Mouse (Mus musculus) 416B (cell line): ENCODE results near the gene Prss42.
"Not testable (repeated sequence)": the region's sequence is repeated elsewhere in the genome, so short reads cannot be mapped to it uniquely, and the experiment has no call there.

Experiments used
- DNase-seq: peaks from one replicate; pipeline ENCODE4 v3.0.0; 2011; ENCODE audit warnings: low read depth

Prss42 gene

GRCm38 (mm10) chr9:110790462-110790861, 7.5 kb upstream of the Prss42 start:
- no peak for DNase-seq

DNA sequence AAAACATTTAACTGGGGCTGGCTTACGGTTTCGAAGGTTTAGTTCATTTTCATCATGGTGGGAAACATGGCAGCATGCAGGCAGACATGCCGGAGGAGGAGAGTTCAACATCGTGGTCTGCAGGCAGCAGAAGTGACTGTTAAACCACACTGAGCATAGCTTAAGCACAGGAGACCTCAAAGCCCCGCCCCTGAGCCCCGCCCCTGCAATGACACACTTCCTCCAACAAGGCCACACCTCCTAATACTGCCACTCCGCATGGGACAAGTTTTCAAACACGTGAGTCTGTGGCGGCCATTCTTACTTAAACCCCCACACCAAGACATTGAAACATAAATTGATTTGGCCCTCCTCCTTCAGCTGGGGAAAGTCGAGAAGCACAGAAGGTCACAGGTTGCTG, 953 bp upstream of the Prss42 start:
- DNase-seq = peak; percentile 72

GRCm38 (mm10) chr9:110800834-110801479, 3.0 kb downstream of the Prss42 start:
- no peak for DNase-seq

DNA sequence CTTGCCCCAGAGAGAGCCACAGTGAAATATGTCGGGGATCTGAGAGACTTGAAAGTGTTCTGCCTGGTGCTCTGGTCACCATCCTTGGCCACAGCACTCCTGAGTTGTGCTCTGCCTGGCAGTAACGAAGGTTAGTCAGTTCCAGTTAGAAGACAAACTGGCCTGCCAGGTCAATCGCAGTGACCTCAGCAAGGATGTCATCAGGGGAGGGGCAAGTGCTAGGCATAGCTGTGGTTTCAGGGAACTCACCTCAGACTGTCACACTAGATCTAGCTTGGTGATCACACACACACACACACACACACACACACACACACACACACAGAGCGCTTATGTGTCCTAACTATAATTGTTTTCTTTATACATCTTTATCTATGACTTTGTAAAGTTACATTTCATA, 5.3 kb downstream of the Prss42 start:
- DNase-seq = peak; percentile 49

- no peak for DNase-seq
These were observed 12.1 kb downstream of the Prss42 start for GRCm38 (mm10) chr9:110810051-110810450.

- no peak for DNase-seq
These were observed 15.8 kb downstream of the Prss42 start, which contains the start of gene Prss44 for GRCm38 (mm10) chr9:110813789-110814188. Gene Prss44 (plus strand): TSS chr9:110813994.

DNA sequence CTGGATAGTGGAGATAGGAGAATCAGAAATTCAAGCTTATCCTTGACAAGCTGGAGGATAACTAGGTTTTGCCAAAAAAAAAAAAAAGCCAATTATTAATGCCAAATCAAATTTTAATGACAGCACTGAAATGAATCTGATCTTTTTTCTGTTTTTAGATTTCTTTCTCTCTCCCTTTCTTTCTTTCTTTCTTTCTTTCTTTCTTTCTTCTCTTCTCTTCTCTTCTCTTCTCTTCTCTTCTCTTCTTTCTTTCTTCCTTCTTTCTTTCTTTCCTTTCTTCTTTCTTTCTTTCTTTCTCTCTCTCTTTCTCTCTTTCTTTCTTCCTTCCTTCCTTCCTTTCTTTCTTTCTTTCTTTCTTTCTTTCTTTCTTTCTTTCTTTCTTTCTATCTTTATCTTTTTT, 22.6 kb downstream of the Prss42 start:
- DNase-seq = not testable (repeated sequence)

- DNase-seq = no peak
These were observed 23.5 kb downstream of the Prss42 start for GRCm38 (mm10) chr9:110821436-110821835.

- DNase-seq = no peak
These were observed 27.5 kb downstream of the Prss42 start for GRCm38 (mm10) chr9:110825426-110825825.

- peak; percentile 12 for DNase-seq
These were observed 27.9 kb downstream of the Prss42 start for GRCm38 (mm10) chr9:110825832-110826231.

DNA sequence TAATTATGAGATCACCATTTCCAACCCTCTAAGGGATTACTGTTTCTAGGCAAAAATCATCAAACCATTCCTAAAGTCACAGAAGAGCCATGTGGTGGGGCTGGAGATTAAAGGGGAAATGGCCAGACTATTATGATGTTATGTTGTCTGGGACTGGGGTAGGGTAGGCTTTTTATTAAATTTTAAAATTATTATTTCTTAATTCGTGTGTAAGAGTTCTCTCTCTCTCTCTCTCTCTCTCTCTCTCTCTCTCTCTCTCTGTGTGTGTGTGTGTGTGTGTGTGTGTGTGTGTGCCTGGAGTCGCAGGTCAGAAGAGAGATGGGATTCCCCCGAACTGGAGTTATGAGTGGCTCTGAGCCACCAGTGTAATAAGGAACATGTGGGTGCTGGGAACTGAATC, 28.4 kb downstream of the Prss42 start, which contains the start of gene Prss43:
TSS of gene Prss43 (plus strand) at position 301 of the 400 bp plus-strand sequence.
- DNase-seq = no peak

DNA sequence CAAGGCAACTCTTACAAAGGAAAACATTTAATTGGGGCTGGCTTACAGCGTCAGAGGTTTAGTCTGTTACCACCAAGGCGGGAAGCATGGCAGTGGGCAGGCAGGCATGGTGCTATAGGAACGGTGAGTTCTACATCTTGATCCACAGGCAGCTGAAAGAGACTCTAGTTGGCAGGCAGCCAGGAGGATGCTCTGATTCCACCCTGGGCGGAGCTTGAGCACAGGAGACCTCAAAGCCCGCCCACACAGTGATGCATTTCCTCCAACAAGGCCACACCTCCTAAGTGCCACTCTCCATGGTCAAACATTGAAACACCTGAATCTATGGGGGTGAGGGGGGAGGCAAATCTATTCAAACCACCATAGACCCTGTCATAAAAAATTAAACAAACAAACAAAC, 35.1 kb downstream of the Prss42 start:
- DNase-seq = peak; percentile 58

DNA sequence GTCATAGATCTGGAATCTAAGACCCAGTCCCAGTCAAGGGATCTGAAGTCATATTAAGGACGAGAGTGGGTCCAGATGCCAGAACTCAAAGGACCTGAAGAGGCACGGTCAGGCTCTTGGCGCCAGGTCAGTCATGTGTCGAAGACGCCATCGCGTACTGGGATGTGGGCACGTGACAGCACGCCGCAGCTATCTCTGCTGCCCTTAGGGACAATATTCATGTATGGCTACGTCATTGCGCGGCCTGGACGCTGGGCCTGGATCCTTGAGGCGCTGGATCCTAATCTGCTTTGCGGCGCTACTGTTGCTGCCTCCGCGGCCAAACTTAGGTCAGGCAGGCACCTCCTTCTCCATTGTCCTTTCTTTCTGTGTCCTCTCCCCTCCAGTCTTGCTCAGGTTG, 36.4 kb downstream of the Prss42 start, which contains the start of gene Prss45:
TSS of gene Prss45 (plus strand) at position 178 of the 400 bp plus-strand sequence.
- DNase-seq = no peak

- DNase-seq = no peak
These were observed 37.0 kb downstream of the Prss42 start for GRCm38 (mm10) chr9:110834961-110835360.

GRCm38 (mm10) chr9:110836112-110836511, 38.1 kb downstream of the Prss42 start:
- no peak for DNase-seq

DNA sequence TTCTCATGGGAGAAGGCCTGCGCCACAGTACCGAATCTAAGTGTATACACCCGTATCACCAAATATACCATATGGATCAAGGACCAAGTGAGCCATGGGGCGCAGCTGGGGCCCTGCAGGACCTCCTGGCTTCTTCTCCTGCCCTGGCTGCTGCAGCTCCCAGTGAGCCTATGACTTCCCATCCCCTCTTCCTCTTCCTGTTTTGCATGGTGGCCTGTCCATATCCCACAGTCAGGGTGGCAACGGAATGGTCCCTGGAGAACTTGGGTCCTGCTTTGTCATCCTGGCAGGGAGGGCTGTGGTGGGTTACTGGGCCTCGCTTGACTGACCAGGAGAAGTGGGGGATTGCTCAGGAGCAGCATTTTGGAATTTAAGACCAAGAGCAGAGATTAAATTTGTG, 42.9 kb downstream of the Prss42 start:
- DNase-seq = no peak

DNA sequence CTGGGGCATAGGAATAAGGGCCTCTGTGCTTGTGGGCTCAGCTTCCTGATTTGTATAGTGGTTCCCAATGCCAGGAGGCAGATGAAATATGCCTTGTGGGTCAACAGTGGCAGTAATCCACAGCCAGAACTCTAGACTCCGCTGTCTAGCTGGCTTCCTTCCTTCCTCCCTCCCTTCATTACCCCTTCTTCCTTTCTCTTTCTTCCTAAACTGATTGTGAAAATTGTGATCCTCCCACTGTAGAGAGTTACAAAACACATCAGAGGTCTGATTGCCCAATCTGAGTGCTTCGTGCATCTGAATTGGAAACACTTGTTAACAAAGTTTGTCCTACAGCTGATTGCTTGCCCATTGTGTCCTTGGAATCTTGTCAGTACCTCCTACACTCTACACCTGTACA, 43.5 kb downstream of the Prss42 start:
- peak; percentile 62 for DNase-seq

- no peak for DNase-seq
These were observed 46.2 kb downstream of the Prss42 start, which contains the start of gene Prss46 for GRCm38 (mm10) chr9:110844206-110844605. Gene Prss46 (plus strand): TSS chr9:110844506.

- DNase-seq = peak; percentile 20
These were observed 51.2 kb downstream of the Prss42 start for GRCm38 (mm10) chr9:110849162-110849561.
